Mouse (Mus musculus) adrenal gland, postnatal 25 days (tissue): Measurements from ENCODE around the gene Hist1h3f. TPM values are rescaled to one million over a fixed set of nuclear protein-coding genes. Genes with fewer than 3 reads are reported as not detected.

Experiments used
- DNase-seq: peaks from one replicate; pipeline ENCODE4 v3.0.0; 2021; ENCODE audit warnings: mixed read lengths
- total RNA-seq: library from RNA; stranded (reverse); gene quantifications from 2 replicates; pipeline ENCODE4 v1.2.3, GENCODE M21; 2021

Gene Hist1h3f
- total RNA-seq, 1 experiment from 2014 or later = 33.9 TPM

DNA sequence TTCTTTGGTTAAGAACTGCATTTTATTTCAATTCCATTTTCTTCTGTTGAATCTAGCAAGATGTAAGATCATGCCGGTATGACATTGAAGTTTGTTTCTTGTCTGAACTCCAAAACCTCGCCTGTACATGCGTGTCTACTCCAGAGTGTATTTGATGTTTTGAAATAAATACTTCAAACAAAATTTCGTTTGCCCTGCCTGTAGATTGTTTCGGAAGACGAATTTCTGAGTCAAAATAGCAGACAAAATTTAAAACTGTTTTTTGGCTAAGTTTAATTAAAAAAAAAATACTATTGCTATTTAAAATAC, 25.6 kb upstream of the Hist1h3f start:
- DNase-seq = no peak

DNA sequence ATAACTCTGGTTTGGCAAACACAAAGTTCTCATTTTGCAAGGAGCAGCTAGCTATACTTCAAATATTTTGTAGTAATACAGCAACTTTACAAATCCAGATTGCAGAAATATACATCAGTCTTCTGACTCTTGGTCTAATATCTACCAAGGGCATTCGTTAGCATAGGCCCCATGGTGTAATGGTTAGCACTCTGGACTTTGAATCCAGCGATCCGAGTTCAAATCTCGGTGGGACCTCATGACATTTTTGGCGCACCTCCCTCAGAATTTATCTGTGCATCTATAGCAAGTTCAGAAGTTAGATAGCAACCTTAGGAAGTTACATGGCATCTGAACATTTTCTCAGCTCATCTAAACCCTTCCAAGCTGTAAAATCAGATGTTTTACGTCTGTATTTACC, 25.0 kb upstream of the Hist1h3f start:
- DNase-seq = peak; percentile 61

DNA sequence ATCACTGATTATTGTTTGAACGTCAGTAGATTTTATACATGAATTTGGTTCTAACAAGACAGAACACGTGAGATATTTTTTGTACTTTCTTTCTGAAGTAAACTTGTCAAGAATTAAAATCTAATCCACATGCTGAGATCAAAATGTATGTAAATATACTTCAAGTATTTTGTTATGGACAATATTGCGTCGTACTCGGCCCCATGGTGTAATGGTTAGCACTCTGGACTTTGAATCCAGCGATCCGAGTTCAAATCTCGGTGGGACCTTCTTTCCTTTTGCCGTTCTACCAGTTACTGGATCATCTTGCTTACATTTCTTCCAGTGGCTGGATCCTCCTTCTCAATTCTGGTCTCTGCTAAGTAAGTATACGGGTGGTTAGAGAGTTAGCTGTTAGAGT, 24.4 kb upstream of the Hist1h3f start:
- DNase-seq = peak; percentile 69

DNA sequence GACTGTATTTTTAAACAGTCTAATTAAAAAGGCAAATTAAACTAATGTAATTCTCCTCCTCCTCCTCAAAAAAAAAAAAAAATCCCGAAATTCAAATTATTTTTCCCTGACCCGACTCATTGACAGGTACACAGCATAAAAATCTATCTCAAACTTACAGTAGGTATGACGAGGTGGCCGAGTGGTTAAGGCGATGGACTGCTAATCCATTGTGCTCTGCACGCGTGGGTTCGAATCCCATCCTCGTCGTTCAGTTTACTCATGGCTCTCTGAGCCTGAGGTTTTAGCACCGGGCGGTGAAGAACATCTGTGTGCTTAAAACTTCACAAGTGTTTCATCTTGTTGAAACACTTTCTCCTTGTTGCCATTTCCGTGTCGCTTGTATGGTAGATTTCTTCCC, 22.1 kb upstream of the Hist1h3f start:
- DNase-seq = peak; percentile 82

- DNase-seq = no peak
Measured at GRCm38 (mm10) chr13:23523976-23524375, 19.9 kb upstream of the Hist1h3f start.

DNA sequence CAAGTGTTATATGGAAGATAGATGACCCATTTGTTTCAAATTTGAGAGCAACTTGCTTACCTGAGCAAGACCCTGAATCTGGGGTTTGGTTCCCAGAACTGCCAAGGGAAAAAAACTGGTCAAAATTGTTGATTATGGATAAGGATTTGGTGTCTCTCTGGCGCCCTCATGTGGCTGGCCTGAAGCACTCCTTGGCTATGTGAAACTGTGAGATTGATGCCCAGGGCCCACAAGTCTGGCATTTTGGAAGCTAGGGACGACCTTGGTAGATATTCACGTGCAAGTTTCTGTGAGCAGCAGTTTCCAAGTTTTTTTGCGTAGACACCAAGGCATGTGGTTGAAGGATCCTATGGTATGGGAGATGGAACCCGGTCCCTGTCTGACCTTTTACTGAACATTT, 19.2 kb upstream of the Hist1h3f start:
- peak; percentile 76 for DNase-seq

DNA sequence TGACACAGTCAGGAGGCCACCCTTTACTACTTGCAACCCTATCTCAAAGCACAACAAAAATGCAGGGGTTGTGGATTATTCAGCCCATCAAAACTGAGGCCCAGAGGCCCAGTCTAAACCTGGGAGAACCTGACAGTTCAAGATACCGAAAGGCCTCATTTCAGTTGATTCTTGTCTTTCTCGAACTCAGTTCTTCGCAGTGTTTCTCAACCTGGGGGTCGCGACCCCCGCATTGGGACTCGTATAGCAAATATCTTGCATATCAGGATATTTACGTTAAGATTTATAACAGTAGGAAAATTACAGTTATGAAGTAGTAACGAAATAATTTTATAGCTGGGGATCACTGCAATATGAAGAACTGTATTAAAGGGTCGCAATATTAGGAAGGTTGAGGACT, 18.0 kb upstream of the Hist1h3f start:
- no peak for DNase-seq

- DNase-seq = peak; percentile 89
Measured at GRCm38 (mm10) chr13:23526312-23526711, 17.5 kb upstream of the Hist1h3f start.

- no peak for DNase-seq
Measured at GRCm38 (mm10) chr13:23529005-23529404, 14.8 kb upstream of the Hist1h3f start.

DNA sequence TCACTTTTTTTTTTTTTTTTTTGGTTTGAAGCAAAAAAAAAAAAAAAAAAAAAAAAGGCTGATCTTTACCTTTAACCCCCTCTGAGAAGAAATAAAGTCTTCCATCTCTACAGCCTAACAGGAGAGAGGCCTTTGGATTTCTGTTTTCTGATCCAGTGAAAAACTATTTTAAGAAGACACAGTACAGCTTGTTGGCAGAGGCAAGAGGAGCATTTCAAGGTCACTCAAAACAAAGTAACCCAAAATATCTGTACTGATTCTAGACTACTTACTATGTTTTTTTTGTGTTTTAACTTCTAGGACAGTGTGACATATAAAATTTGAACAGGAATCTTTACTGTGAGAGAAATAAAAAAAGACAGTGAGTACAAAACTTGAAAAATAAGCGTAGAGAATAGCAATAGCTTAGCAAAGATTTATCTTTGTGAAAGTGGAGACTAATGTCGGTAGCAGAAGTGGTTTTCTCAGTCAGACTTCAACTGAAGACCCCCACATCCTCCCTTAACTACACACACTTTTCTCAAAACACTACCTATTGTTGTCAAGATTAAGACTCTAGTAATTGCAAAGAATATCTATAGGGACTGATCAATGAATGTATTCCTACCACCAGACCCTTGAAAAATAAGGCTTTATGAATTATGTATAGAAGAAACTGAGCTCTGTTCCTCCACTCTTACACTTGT, 14.2 kb upstream of the Hist1h3f start:
- no peak for DNase-seq

- peak; percentile 36 for DNase-seq
Measured at GRCm38 (mm10) chr13:23530181-23530900, 13.5 kb upstream of the Hist1h3f start.

GRCm38 (mm10) chr13:23530901-23531875, 12.7 kb upstream of the Hist1h3f start, which contains the start of gene Hist1h4h:
TSS of gene Hist1h4h (plus strand) at chr13:23531050.
- peak; percentile 90 for DNase-seq

- no peak for DNase-seq
Measured at GRCm38 (mm10) chr13:23532262-23533075, 11.4 kb upstream of the Hist1h3f start.

- peak; percentile 41 for DNase-seq
Measured at GRCm38 (mm10) chr13:23533560-23534367, 10.1 kb upstream of the Hist1h3f start, which contains the start of gene Hist1h2af. TSS of gene Hist1h2af (plus strand) at chr13:23533906.

DNA sequence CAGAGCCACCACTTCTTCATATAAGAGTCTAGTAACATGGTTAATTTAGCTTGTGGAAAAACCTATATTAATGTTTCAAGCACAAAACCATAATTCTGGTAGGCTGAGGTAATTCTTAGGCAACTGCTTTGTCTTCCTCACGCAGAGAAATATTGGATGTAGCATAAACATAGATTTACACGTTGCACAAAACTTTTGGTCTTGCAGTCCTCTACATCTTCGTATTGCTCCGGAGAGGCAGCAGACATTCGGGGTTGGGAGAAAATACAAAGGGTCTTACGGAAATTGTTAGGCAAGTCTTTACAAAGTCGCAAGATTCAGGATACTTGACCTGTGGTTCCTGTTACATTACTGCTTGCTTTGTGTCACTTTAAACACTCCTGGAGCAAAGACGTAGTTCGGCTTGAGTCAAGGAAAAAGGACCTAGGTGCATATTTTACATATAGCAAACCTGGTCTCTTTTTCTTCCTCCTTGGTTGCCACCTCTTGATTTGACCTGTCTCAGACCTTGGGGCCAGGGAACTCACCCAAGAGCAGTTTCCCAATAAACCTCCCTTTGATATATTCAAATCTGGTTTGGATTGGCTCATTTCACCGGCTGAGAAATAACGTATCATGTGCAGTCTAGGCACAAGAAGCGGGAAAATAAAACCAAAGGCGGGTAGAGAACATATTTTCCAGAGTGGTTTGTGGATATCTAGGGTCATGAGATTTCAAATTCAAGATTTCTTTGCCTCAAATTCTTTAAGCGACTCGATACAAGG, 9.3 kb upstream of the Hist1h3f start:
- no peak for DNase-seq

DNA sequence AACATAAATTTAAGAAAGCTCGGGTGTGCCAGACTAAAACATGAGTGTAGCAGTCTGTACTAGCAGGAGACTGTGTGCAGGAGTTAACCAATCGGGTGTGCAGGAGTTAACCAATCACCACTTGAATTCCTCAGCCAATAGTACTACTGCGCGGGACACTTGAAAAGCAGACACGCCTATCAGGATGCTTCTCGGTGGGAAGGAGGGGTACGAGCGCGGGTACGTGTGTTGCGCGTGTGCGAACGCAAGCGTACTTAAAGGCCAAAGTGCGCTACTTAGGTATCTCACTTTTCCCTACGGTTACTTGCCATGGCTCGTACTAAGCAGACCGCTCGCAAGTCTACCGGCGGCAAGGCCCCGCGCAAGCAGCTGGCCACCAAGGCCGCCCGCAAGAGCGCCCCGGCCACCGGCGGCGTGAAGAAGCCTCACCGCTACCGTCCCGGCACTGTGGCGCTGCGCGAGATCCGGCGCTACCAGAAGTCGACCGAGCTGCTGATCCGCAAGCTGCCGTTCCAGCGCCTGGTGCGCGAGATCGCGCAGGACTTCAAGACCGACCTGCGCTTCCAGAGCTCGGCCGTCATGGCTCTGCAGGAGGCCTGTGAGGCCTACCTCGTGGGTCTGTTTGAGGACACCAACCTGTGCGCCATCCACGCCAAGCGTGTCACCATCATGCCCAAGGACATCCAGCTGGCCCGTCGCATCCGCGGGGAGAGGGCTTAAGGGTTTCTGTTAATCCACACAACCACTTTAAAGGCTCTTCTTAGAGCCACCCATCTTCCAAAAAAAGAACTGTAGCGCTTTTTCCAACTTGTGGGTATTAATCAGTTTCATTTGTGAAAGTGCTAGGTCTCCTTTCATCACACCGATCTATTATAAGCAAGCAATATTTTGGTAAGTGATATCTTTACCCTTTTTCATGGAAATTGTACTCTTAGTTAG, 8.4 kb upstream of the Hist1h3f start, which contains the start of gene Hist1h3g:
TSS of gene Hist1h3g (plus strand) at position 286 of the 939 bp plus-strand sequence.
- DNase-seq = peak; percentile 78

- no peak for DNase-seq
Measured at GRCm38 (mm10) chr13:23536076-23536822, 7.6 kb upstream of the Hist1h3f start.
